Mouse (Mus musculus) layer of hippocampus, adult 18-20 months (tissue): ENCODE data around the gene Dusp1. TPM values are rescaled to one million over a fixed set of nuclear protein-coding genes. Genes with fewer than 3 reads are reported as not detected.

Source experiments
- DNase-seq, 2 experiments: peaks; one replicate each; pipeline ENCODE4 v3.0.0; 2022; ENCODE audit warnings: low spot score in 2 of 2
- microRNA-seq, 2 experiments: library from miRNA; unstranded; fragments of <30 nt; microRNA quantifications; one replicate each; pipeline ENCODE4 v1.2.0; 2021
- total RNA-seq, 2 experiments: library from RNA; stranded (reverse); gene quantifications; 2 replicates each; pipeline ENCODE4 v1.2.3; 2021

Dusp1 gene
- total RNA-seq, 2 experiments from 2014 or later = 24.8 to 28.2 TPM

- no peak for DNase-seq
Measured at GRCm38 (mm10) chr17:26468102-26468894, 93.6 kb downstream of the Dusp1 start.

- DNase-seq = no peak
Measured at GRCm38 (mm10) chr17:26467619-26468018, 94.3 kb downstream of the Dusp1 start.

GRCm38 (mm10) chr17:26466741-26467150, 95.2 kb downstream of the Dusp1 start:
- peak; percentile 54 to 83 for DNase-seq

- DNase-seq = no peak
Measured at GRCm38 (mm10) chr17:26464972-26465371, 97.0 kb downstream of the Dusp1 start.

- DNase-seq = no peak
Measured at GRCm38 (mm10) chr17:26464481-26464880, 97.4 kb downstream of the Dusp1 start.

GRCm38 (mm10) chr17:26463984-26464383, 97.9 kb downstream of the Dusp1 start:
- DNase-seq = no peak

- DNase-seq = no peak
Measured at GRCm38 (mm10) chr17:26463432-26463831, 98.5 kb downstream of the Dusp1 start.

- DNase-seq = peak; percentile 59 to 86
Measured at GRCm38 (mm10) chr17:26462634-26463170, 99.2 kb downstream of the Dusp1 start.

GRCm38 (mm10) chr17:26458049-26458448, 103.9 kb downstream of the Dusp1 start:
- DNase-seq = no peak

GRCm38 (mm10) chr17:26457506-26457905, 104.4 kb downstream of the Dusp1 start:
- no peak for DNase-seq

Small RNA genes lying within 50 kb of the gene (microRNA-seq; reads per million reads assigned to microRNA genes)
- 0 reads per million in 2 experiments for gene Gm22420

Other genes with a start within 250 kb of the Dusp1 start
- 10 to 100 TPM; 80.4 to 80.8 TPM for gene Neurl1b, start 147.3 kb downstream of the Dusp1 start, total RNA-seq
- gene Ergic1, start 639 bp downstream of the Dusp1 start, total RNA-seq = 100 to 1,000 TPM; 120 to 129 TPM
- gene Atp6v0e, start 101.1 kb upstream of the Dusp1 start, total RNA-seq = 10 to 100 TPM; 48.7 to 49.2 TPM
- 100 to 1,000 TPM; 152 to 159 TPM for gene Crebrf, start 153.5 kb upstream of the Dusp1 start, total RNA-seq
- gene Bnip1, start 218.9 kb upstream of the Dusp1 start, total RNA-seq = 10 to 100 TPM; 31.2 to 33.6 TPM